Mouse (Mus musculus): ENCODE measurements around the gene Tspear.

Gene Tspear

DNA sequence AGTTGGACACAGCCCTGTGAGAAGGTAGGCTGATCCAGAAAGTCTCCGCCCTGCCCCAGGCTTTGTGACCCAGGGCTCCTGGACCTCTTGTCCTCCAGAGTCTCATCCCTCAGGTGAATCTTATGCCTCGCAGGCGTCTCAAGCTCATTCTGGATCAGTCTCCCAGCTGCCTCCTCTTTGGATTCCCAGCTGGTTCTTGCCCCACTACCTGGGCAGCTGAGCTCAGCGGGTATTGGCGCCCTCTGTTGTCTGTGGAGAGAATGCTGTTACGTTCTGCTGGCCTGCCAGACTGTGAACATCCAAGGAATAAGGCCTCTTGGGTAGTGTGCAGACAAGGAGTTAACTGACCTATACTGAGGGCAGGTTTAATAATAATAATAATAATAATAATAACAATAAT lies 192.6 kb downstream of the Tspear start:
- no peak for DNase-seq (ENCODE audit: low spot score)

DNA sequence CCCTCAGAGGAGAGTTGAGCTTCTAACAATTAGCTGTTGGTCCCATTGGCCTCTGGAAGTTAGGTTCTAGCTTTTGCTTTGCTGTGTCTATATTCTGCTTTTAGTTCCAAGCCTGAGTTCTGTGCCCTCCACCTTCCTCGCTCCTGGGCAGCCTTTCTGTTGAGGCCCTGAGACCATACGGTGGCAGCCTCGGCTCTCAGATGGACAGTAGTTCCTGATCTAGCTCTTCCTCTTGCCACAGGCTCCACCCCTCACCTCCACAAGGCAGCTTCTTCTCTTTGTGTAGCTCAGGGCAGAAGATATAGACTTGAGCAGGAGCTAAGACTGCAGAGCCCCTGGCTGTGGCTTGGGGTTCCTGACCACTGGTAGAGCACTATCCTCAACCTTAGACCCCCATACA lies 193.9 kb downstream of the Tspear start:
- DNase-seq (ENCODE audit: low spot score), result no peak

DNA sequence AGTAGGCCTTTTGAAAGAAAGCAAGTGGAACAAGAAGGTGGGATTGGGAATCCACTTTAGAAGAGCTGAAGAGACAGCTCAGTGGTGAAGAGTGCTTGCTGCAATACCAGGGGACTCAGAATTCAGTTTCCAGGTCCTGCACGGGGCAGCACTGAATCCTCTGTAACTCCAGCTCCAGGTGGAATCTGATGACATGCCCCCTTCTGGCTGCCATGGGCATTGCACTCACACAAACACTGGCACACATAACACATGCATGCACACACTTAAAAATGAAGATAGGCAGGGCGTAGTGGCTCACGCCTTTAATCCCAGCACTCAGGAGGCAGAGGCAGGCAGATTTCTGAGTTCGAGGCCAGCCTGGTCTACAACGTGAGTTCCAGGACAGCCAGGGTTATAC lies 196.2 kb downstream of the Tspear start:
- DNase-seq (ENCODE audit: low spot score), result no peak

DNA sequence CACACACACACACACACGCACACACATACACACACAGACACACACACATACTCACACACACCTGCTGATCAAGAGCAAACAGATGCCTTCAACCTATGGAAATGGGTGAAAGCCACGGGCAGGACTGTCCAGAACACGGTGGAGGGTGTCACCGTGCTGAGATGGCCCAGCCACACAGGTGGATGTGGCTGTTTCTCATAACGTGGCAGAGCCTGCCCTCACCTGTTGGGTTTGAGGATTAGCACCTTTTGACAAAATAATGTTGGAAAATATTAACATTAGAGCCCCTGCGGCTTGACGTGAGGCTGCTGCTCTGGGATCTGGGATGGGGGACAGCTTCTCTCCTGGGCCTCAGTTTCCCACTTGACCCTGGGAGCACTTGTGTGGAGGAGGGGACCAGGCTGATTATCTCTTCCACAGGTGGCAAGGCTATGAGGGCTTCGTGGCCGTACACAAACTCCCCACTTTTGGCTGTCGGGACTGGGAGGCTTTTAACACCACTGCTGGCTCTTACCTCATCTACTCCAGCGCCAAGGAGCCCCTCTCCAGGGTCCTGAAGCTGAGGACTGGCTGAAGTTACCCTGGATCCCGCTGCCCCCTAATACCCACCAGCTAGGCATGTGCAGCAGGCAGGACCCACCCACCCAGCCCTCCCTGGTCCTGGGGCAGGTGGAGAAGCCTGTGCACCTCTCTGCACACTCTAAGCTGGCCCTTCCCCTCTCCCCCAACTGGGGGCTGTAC lies 199.8 kb downstream of the Tspear start:
- no peak for DNase-seq (ENCODE audit: low spot score)

DNA sequence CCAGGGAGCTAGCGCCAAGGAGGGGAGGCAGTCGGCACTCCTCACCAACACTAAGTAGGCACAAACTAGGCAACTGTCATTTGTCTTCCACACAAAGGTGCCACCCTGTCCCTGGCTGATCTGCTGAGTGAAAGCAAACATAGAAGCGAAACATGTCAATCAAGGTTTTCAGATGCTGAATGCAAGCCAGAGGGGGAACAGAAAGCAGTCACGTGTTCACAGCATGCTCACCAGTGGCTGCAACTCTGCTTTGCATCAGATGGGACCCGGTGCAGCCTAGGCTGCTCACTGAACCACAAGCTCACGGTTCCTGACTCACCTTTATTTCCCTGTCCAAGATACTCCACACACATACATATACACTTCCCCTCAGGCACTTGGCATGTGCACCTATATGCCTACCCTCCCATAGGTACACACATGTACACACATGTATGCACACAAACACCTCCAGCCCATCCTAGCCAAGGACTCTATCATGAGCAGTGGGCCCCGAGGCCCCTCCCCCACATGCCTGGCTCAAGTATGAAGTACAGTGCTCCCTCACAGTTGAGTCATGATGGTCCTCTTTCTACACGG lies 204.7 kb downstream of the Tspear start:
- DNase-seq (ENCODE audit: low spot score), result no peak

DNA sequence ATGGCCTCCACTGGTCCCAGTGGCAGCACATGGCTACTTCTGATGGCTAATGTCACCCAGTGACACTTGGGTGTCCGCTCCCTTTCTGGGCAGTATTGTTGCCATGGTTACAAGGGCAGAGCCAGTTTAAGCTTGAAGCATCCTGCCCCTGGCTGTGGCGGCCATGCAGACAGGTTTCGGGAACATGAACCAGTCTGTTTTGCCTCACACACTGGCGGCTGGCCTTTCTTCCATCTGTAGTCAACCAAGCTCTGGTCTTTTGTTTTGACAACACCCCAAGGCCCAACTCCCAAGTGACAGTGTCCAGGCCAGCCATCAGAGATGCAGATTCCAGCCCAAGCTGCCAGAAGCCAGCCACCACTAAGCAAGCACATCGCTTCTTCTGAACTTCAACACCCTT lies 209.2 kb downstream of the Tspear start:
- DNase-seq (ENCODE audit: low spot score), result no peak

DNA sequence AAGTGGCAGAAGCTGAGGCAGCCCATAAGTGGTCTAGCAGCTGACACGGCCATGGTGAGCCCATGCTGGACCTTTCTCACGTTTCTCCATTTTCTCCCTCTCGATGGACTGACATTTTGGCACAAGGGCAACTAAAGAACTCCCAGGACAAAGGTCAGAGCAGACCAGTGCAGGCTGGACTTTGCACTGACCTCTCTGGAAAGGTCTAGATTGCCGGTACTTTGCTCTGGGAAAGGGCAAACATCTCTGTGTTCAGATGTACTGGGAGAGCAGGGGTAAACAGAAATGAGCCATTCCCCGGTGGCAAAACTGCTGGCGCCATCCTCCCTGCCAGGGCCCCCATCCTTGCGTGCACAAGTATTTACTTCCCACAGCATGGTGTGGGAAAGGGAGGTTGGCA lies 213.8 kb downstream of the Tspear start:
- no peak for DNase-seq (ENCODE audit: low spot score)

DNA sequence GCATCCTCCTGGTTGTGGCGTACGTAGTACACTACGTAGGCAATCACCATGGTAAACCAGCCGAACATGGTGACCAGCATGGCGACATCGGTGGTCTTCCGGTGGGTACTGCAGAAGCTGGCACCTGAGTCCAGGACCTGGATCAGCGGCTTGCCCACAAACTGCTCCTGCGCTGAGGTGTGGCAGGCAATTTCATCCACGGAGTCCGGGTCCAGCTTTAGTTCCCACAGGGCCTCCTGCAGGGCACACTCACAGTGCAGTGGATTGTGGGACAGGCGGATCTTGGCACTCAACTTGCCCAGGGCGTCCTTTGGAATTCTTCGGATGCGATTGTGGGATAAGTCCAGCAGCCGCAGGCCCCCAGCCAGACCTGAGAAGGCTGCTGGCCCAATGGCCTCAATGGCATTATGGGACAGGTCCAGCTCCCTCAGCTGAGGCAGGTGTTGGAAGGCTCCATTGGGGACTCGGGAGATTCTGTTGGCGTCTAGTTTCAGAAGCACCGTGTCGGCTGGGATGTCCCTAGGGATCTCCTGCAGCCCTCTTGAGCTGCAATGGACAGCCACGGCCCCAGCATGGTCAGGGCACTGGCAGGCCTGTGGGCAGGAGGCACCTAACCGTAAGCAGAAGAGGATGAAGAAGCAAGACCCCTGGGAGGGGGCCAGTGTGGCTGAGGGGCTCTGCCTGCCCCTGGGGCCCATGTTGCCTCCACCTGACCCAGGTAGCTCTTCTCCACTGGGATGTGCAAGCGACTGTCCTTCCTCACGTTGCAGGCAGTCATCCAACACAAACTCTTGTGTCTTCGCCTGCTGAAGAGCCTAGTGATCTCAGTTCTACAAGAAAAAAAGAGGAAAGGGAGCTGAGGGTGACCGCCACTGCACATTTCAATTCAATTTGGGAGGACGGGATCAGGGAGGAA lies 214.8 kb downstream of the Tspear start:
- DNase-seq (ENCODE audit: low spot score), result no peak

DNA sequence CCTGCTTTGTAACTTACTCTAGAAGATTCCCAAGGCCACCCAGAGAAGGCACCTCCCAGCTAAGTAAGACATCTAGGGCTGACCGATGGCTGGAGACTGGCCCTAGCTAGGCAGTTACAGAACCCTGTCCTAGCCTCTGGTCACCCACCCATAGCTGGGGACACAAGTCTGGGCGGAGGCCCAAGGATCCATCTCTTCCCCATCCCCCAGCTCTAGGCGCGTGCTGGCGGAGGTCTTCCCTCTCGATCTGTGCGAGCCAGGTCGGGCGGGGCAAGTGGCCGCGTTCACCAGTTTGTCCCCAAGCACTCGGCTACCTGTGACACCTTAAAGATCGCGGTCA lies 215.5 kb downstream of the Tspear start:
- DNase-seq (ENCODE audit: low spot score), result no peak

DNA sequence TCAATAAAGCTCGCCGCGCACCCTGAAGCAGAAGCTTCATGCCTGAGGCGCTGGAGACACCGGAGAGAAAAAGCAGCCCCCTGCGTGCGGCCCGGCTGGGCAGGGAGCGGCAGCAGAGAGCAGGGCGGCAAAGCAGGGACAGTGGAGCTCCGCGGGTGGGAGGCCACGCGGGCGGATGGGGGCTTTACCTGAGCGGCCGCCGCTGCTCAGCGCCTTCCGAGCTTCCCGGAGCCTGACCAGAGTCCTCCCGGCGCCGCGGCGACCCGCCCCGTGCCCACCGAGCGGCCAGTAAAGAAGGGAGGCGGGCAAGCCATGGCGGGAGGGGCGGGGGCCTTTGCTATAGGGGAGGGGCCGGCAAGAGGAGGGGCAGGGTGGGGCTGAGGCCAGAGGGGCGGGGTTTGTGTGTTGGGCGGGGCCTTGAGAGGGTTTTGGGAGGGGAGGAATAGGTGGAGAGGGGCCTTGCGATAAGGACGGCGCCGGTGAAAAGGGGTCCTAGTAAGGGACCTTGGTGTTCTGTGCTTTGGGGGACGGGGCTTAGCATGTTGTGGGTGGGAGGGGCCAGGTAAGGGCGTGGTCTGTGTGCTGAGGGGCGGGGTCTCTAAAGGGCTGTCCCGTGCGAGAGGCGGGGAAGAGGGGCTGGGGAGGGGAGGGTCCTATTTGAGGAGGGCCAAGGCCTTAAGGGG lies 216.0 kb downstream of the Tspear start, which contains the start of gene Lrrc3:
Gene Lrrc3, minus strand, starts transcription at position 326 of the 683 bp plus-strand sequence.
- peak; percentile 24 for DNase-seq (ENCODE audit: low spot score)

DNA sequence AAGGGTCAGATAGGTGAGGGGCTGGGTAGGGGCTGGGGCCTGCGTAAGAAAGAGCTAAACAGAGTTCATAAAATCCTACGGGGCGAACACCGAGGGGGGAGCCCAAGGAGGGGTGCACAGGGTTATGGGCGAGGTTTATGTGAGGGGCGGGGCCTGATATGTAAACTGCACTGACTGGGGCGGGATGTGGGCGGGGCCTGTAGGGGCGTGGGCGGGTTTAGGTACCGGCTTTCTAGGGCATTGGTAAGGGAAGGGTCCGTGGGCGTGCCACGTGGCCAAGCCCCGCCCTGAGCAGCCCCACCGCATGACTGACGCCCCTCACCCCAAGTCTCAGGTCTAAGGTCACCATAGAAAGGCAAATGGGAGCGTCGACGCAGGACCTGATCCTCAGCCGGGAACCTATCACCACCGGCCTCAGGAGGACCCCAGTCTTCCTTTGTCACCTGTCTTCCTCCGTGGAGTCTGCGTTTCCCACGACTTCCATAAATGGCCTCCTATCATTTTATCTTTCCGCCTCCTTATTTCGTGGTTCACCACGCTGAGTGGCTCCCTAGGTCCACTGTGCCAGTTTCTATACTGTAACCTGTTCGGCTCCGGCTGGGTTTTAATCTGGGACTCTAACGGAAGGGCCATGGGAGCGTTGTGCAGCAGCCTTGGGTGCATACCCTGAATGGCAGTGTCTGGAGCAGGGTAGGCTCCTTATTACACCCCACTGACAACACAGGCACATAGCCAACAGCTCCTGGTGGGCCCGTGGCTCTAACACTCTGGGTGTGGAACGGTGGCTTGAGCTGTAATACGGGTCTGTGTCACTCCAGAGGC lies 216.7 kb downstream of the Tspear start:
- no peak for DNase-seq (ENCODE audit: low spot score)

DNA sequence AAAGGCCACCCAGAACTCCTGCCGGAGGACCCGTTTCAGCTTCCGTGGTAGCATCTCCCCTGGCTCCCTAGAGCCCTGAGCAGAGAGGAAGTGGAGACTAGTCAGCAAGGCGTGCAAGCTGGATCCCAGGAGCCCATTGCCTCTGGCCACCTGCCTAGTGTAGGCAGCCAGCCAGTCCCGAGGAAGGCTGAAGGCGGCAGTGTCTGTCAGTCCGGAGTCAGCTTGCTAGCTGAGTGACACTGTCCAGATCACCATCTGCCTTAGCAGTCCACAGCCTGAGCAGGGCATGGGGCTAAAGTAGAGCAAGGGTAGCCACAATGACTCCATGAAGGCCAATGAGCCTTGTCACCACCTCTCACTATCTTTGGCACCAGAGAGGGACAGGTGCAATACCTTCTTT lies 226.2 kb downstream of the Tspear start:
- no peak for DNase-seq (ENCODE audit: low spot score)

DNA sequence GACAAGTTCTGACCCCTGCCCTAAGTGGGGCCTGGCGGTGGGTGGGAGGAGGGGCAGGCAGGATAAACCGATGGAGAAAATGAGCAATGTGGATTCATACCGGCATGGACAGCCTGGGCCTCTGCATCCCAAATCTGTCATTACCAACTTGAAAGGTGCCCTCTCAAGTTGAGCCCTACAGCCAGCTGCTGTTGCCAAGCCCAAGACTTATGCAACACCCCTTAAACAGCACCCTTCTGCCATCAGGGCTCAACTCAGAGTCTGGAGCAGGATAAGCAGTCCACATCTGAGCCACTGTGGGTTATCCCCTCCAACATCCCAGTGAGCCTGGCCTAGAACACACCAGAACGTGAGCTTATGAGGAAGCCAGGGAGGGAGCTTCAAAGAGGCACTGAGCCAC lies 226.9 kb downstream of the Tspear start:
- DNase-seq (ENCODE audit: low spot score), result no peak

DNA sequence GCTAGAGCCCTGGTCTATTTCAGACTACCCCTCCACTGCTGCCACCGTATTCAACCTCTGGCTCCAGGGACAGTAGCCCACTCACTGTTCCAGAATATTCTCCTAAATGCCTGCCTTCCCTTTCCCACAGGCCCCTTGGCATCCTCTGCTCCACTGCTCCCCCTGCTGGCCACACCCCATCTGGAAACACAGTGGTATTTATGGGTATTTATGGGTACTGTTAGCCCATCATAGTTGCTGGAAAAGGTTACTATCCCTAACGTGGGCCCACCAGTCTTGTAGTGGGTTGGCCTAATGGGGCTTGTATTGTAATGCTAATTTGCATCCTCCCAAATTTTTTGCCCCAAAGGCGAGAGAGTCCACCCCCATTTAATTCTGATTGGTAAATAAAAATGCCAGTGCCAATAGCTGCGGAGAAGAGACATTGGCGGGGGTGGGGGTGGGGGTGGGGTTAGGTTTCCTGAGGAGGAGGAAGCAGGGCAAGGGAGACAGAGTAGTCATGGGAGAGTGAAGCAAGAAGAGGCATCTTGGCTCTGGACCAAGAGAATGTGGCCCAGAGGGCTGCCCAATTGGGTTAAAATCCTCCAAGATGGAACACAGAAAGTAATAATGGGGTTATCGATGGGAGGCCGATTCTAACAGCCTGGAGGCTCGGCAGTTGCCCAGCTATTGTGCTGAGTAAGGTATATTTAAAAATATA lies 230.4 kb downstream of the Tspear start:
- no peak for DNase-seq (ENCODE audit: low spot score)

DNA sequence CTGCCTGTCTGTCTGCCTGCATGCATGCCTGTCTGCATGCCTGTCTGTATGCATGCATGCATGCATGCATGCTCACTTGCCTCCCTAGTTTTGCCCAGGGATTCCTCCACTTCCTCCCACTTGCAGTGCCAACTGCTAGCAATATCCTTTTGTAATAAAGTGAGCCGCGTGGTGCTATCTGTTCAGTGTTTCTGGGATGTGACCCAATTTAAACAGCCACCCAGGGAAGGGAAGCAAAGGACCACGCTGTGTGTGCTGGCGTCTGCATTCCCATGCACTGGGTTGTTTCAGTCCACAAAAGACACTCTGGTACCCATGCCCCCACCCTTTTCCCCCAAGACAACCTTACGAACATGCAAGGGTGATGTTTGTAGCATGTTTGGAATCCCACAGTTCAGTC lies 234.6 kb downstream of the Tspear start:
- DNase-seq (ENCODE audit: low spot score), result no peak

DNA sequence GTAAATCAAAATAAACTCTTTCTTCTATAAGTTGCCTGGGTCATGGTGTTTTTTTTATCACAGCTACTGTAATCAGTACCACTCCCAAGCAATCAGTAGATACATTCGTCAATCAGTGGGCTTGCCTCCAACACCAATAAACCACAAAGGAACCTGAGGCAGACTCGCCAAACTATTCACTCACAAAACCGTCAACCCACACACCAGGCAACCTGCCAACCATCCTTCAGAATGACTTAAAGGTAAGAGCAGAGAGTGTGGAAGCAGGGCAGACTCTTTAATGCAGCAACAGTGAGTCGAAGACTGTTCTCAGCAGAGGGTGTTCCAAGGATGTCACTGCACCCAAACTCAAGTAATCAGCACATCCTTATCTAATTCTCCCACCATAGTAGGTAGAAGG lies 236.3 kb downstream of the Tspear start:
- no peak for DNase-seq (ENCODE audit: low spot score)

DNA sequence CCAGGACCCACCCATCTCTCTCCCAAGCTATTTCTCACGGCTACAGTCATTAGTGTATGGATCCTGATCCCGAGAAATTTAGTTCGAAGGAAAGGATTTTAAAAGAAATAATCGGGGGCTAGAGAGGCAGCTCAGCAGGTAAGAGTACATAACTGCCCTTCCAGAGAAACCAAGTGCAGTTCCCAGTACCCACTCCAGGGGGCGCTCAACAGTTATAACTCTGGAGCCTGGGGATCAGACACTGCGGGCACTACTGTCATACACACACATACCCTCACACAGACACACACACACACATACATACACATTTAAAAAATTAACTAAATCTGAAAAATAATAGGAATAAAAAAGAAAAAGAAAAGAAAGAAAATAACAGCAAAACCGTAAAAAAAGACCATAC lies 239.8 kb downstream of the Tspear start:
- DNase-seq (ENCODE audit: low spot score), result no peak

DNA sequence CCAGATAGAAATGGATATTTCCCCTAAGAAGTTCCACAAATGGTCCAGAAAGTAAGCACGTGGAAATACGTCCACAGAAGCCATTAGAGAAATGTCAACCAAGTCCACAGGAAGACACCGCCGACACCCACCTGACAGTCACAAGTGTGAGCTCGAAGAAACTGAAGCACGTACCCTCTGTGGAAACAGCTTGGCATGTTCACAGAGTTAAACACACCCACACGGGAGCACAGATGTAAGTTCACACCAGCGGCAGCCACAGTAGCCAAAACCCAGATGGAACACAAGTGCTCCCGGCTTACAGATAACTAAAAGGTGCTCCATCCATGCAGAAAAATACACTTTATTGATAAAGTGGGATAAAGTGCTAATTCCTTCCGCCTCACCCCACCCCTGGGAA lies 241.0 kb downstream of the Tspear start:
- DNase-seq (ENCODE audit: low spot score), result no peak

All from urinary bladder, postnatal 10 days (tissue).